In the genomic region with DNA sequence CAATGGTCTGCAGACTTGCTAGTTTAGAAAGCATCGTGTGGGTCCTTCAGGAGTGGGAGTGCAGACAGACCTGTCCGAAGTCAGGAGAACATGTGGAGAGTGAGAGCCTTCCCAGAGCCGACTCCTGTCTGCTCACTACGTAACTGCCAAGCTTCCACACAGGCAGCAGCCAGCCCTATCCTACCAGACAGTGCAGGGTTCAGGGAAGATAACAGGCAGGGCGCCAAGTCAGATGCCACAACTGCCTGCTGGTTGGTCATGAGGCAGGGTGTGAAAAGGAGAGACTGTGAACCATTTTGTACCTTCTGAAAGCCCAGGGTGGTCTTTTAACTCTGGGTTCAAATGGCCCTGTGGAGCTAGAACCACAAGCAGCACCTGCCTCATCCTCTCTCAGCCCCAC, we compare ENCODE assay signal across 12 mouse cellular contexts. TPM values are rescaled to one million over a fixed set of nuclear protein-coding genes. Genes with fewer than 3 reads are reported as not detected.
DNase-seq lines count a peak whose midpoint lies in the region; ATAC-seq and TF ChIP-seq lines count a peak whose summit lies in the region.
"Had no signal": no experiment of that assay in that cellular context is flagged by ENCODE, and none has a peak within 500 bp of the region (broad histone marks: within the 10 kb centered on the region; RNA-seq: fewer than 3 reads in every experiment).

No protein-coding gene starts in this region.

- no peak for TF ChIP-seq CTCF in cerebellum, adult 2 months (IDR thresholded peaks at IDR 0.05; ENCODE audit: borderline replicate concordance, insufficient read depth, low read depth, low read length)
- no peak for TF ChIP-seq CTCF in intestine, postnatal 0 days (IDR thresholded peaks at IDR 0.05; ENCODE audit: low read depth)

- no peak for TF ChIP-seq POLR2A in cerebellum, adult 2 months (IDR thresholded peaks at IDR 0.05; ENCODE audit: borderline replicate concordance, insufficient read depth, low read length)

- peak; percentile 73 for ATAC-seq in intestine, postnatal 0 days

- H3K4me3 ChIP-seq in cerebellum, adult 2 months (replicated peaks; ENCODE audit: insufficient read depth, low read depth, low read length): no peak overlapping the region
- H3K4me3 ChIP-seq in intestine, postnatal 0 days (ENCODE audit: low read depth, low read length): peak overlapping the region; percentile 66; the same call in 1 of the 2 replicates
- no peak overlapping the region for H3K4me3 ChIP-seq in limb, embryonic 10.5 days
- H3K4me3 ChIP-seq: embryonic facial prominence, embryonic 12.5 days; hindbrain, embryonic 15.5 days; limb, embryonic 13.5 days; neural tube, embryonic 12.5 days had no signal

- peak; percentile 36 to 41 for DNase-seq in cerebellum, adult 2 months
- DNase-seq in cerebellum, adult 9-10 months: no peak
- peak; percentile 32 for DNase-seq in ovary, adult 18-20 months (ENCODE audit: low spot score)
- DNase-seq in ovary, postnatal 10 days (ENCODE audit: low spot score): no peak
- peak; percentile 58 to 70 for DNase-seq in spleen, postnatal 4 days (ENCODE audit: low spot score in 2 of 2)
- no peak for DNase-seq in limb, embryonic 10.5 days (ENCODE audit: low spot score)
- DNase-seq in right cerebral cortex, postnatal 36 days (ENCODE audit: low spot score in 2 of 2): no peak

- H3K4me1 ChIP-seq in cerebellum, adult 2 months (ENCODE audit: control insufficient read depth, insufficient read depth, low read length): no peaks in the 10 kb centered on the region; the same call in 1 of the 2 replicates
- no peaks in the 10 kb centered on the region for H3K4me1 ChIP-seq in intestine, postnatal 0 days (replicated peaks; ENCODE audit: control insufficient read depth, insufficient read depth, low read length)
- H3K4me1 ChIP-seq in limb, embryonic 10.5 days: 0 out of 2 replicates have a peak, but pooled peaks cover 9% of the 10 kb centered on the region

- H3K9ac ChIP-seq in intestine, postnatal 0 days (ENCODE audit: low read depth, low read length): 0 out of 2 replicates have a peak overlapping the region, but pooled peaks have one; percentile 28
- H3K9ac ChIP-seq: embryonic facial prominence, embryonic 12.5 days; hindbrain, embryonic 15.5 days; limb, embryonic 13.5 days; neural tube, embryonic 12.5 days had no signal

- no peaks in the 10 kb centered on the region for H3K9me3 ChIP-seq in intestine, postnatal 0 days (ENCODE audit: control insufficient read depth)
- H3K9me3 ChIP-seq in limb, embryonic 10.5 days (replicated peaks): no peaks in the 10 kb centered on the region
- H3K9me3 ChIP-seq: embryonic facial prominence, embryonic 12.5 days; hindbrain, embryonic 15.5 days; limb, embryonic 13.5 days; neural tube, embryonic 12.5 days had no signal

- H3K27me3 ChIP-seq in cerebellum, adult 2 months (ENCODE audit: control insufficient read depth, insufficient read depth, low read length): no peaks in the 10 kb centered on the region
- H3K27me3 ChIP-seq in intestine, postnatal 0 days (replicated peaks; ENCODE audit: control insufficient read depth, insufficient read depth, low read length): no peaks in the 10 kb centered on the region
- no peaks in the 10 kb centered on the region for H3K27me3 ChIP-seq in limb, embryonic 10.5 days (ENCODE audit: low read depth, poor library complexity, severe bottlenecking)
- H3K27me3 ChIP-seq: embryonic facial prominence, embryonic 12.5 days; hindbrain, embryonic 15.5 days; limb, embryonic 13.5 days; neural tube, embryonic 12.5 days had no signal

- peaks cover 32% of the 10 kb centered on the region for H3K36me3 ChIP-seq in intestine, postnatal 0 days (ENCODE audit: control insufficient read depth, insufficient read depth)
- H3K36me3 ChIP-seq in limb, embryonic 10.5 days: peaks cover 43% of the 10 kb centered on the region

- 26% methylated on average over 5 of the region's 5 CpGs for WGBS in cerebellum, adult 2 months
- WGBS in intestine, postnatal 0 days: 31% methylated on average over 5 of the region's 5 CpGs
- WGBS in limb, embryonic 10.5 days: 85% methylated on average over 5 of the region's 5 CpGs

- H3K4me2 ChIP-seq in intestine, postnatal 0 days (replicated peaks; ENCODE audit: low read depth): peak overlapping the region; percentile 71
- H3K4me2 ChIP-seq: embryonic facial prominence, embryonic 12.5 days; hindbrain, embryonic 15.5 days; limb, embryonic 13.5 days; neural tube, embryonic 12.5 days had no signal

- no peak overlapping the region for H3K27ac ChIP-seq in cerebellum, adult 2 months (ENCODE audit: insufficient read depth, low read length)
- H3K27ac ChIP-seq in intestine, postnatal 0 days (ENCODE audit: low read depth, low read length): peak overlapping the region; percentile 51
- no peak overlapping the region for H3K27ac ChIP-seq in limb, embryonic 10.5 days
- H3K27ac ChIP-seq: embryonic facial prominence, embryonic 12.5 days; hindbrain, embryonic 15.5 days; limb, embryonic 13.5 days; neural tube, embryonic 12.5 days had no signal

RNA-seq across cellular contexts. Expression of gene Oat, which starts 6.1 kb away (rescaled TPM):
- polyA plus RNA-seq in cerebellum, adult 2 months (2012; rRNA removed): 98.5 and 111 TPM in 2 replicates
- polyA plus RNA-seq in intestine, postnatal 0 days (2015; fragmentation: Nextera tagmentation; extraction: Ambion mirVana): 1,789 and 2,051 TPM in 2 replicates
- 126 TPM in 2 replicates for polyA plus RNA-seq in limb, embryonic 10.5 days (2016; fragmentation: Nextera tagmentation; extraction: Ambion mirVana)

RNA-seq across cellular contexts. Expression of gene Nkx1-2, which starts 29.4 kb away (rescaled TPM):
- polyA plus RNA-seq in cerebellum, adult 2 months (2012; rRNA removed): not detected in 2 replicates
- polyA plus RNA-seq in intestine, postnatal 0 days (2015; fragmentation: Nextera tagmentation; extraction: Ambion mirVana): 0.57 and 0.61 TPM in 2 replicates
- 0.09 TPM in 1 of 2 replicates, not detected in the other for polyA plus RNA-seq in limb, embryonic 10.5 days (2016; fragmentation: Nextera tagmentation; extraction: Ambion mirVana)

RNA-seq across cellular contexts. Expression of gene Lhpp, which starts 40.4 kb away (rescaled TPM):
- polyA plus RNA-seq in cerebellum, adult 2 months (2012; rRNA removed): 26.7 and 30.4 TPM in 2 replicates
- 52.0 and 54.5 TPM in 2 replicates for polyA plus RNA-seq in intestine, postnatal 0 days (2015; fragmentation: Nextera tagmentation; extraction: Ambion mirVana)
- 20.1 and 28.0 TPM in 2 replicates for polyA plus RNA-seq in limb, embryonic 10.5 days (2016; fragmentation: Nextera tagmentation; extraction: Ambion mirVana)

Comparison
In these comparisons a context has a peak if more than half of its experiments do, and no peak if none do; other contexts are left out.
1. DNase-seq: peak in cerebellum, adult 2 months (2 of 2), ovary, adult 18-20 months (single experiment) and spleen, postnatal 4 days (2 of 2); none in cerebellum, adult 9-10 months (single experiment), ovary, postnatal 10 days (single experiment), limb, embryonic 10.5 days (single experiment) and right cerebral cortex, postnatal 36 days (0 of 2).
2. RNA of gene Oat, which starts 6.1 kb away (polyA plus RNA-seq): 1,789 to 2,051 TPM in intestine, postnatal 0 days; 126 TPM in limb, embryonic 10.5 days and 98.5 to 111 TPM in cerebellum, adult 2 months; every median in the first group is over 10 times any median in the second.